Mouse (Mus musculus): Measurements from ENCODE around the gene Cma2. TPM values are rescaled to one million over a fixed set of nuclear protein-coding genes. Genes with fewer than 3 reads are reported as not detected.

Cma2 gene
- polyA plus RNA-seq, 1 experiment from 2014 or later = not detected

DNA sequence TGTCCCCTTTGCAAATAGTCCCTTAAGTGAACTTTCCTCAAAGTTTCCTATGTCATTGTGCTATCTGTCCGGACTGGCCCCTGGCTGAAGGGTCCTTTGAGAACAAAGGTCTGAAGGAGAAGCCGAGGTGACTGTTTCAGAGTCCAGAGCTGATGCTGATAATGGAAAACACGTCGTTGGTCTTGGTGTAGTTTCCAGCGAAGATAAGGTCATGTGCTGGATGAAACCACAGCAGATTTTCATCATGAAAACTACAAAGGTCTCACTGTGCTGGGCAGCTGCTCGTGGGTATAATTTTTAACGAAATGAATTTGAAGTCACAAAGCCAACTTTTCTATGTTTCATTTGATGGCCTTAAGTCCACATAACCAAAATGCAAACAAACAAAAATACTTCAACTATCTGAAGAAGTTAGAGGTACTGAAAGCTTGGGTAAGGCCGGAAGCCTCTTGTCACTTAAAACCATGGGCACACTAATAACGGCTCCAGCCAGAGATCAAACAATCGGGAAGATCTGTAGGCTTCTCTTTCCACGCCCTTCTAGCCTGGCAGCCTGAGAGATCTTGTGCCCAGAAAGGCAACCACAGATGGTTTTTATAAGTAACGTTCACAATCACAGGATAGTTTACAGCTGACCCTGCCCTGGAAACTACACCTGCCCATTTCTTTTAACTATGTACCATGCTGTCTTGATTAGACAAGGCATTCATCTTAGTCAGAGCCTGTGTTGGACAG lies 21.4 kb upstream of the Cma2 start:
- ATAC-seq = no peak
- WGBS (ENCODE audit: insufficient replicate concordance) = 46% methylated on average over 12 of the region's 12 CpGs
- Histone ChIP-seq H3K4me1 (ENCODE audit: insufficient read depth) (no peaks in the 10 kb centered on the region), H3K9ac (replicated peaks) (no peak overlapping the region), H3K27ac (ENCODE audit: low read depth) (no peak overlapping the region), H3K4me2 (ENCODE audit: low read depth, low read length) (no peak overlapping the region), H3K36me3 (replicated peaks; ENCODE audit: insufficient read depth, low read length) (no peaks in the 10 kb centered on the region), H3K27me3 (ENCODE audit: insufficient read depth, low read length) (no peaks in the 10 kb centered on the region), H3K9me3 (ENCODE audit: low read length) (no peaks in the 10 kb centered on the region), H3K4me3 (ENCODE audit: low read depth, low read length) (no peak overlapping the region)
- no peak for DNase-seq
- no peak; the same call in 1 of the 2 replicates for TF ChIP-seq EP300 (IDR thresholded peaks at IDR 0.05; ENCODE audit: low read depth)
- TF ChIP-seq CTCF (IDR thresholded peaks at IDR 0.05; ENCODE audit: low read depth) = no peak

DNA sequence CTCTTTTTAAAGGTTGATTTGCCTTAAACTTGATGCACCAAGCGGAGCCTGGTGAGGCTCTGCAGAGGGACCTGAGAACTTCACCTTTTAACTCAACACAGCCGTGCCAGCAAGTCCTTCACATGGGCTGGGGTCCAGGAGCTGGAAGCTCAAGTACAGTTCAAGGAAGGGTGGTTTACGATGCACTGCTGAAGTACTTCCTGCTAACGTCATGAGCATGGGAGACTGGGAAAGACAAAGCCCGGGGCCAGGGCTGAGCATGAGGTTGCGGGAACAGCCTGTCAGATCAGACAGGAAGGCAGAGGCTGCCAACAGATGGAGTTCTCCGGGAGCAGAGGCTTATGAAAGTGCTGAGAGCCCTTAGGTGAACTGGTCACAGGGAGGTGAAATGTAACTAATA lies 17.2 kb upstream of the Cma2 start:
- Histone ChIP-seq H3K27ac (ENCODE audit: low read depth) (no peak overlapping the region), H3K9me3 (ENCODE audit: low read length) (no peaks in the 10 kb centered on the region), H3K4me1 (ENCODE audit: insufficient read depth) (no peaks in the 10 kb centered on the region), H3K4me2 (ENCODE audit: low read depth, low read length) (no peak overlapping the region), H3K36me3 (replicated peaks; ENCODE audit: insufficient read depth, low read length) (no peaks in the 10 kb centered on the region), H3K4me3 (ENCODE audit: low read depth, low read length) (no peak overlapping the region), H3K27me3 (ENCODE audit: insufficient read depth, low read length) (no peaks in the 10 kb centered on the region), H3K9ac (replicated peaks) (no peak overlapping the region)
- WGBS (ENCODE audit: insufficient replicate concordance) = 42% methylated on average over 7 of the region's 7 CpGs
- TF ChIP-seq EP300 (IDR thresholded peaks at IDR 0.05; ENCODE audit: low read depth) (no peak), CTCF (IDR thresholded peaks at IDR 0.05; ENCODE audit: low read depth) (no peak)
- DNase-seq (no peak), ATAC-seq (peak; percentile 29; the same call in 1 of the 2 replicates)

DNA sequence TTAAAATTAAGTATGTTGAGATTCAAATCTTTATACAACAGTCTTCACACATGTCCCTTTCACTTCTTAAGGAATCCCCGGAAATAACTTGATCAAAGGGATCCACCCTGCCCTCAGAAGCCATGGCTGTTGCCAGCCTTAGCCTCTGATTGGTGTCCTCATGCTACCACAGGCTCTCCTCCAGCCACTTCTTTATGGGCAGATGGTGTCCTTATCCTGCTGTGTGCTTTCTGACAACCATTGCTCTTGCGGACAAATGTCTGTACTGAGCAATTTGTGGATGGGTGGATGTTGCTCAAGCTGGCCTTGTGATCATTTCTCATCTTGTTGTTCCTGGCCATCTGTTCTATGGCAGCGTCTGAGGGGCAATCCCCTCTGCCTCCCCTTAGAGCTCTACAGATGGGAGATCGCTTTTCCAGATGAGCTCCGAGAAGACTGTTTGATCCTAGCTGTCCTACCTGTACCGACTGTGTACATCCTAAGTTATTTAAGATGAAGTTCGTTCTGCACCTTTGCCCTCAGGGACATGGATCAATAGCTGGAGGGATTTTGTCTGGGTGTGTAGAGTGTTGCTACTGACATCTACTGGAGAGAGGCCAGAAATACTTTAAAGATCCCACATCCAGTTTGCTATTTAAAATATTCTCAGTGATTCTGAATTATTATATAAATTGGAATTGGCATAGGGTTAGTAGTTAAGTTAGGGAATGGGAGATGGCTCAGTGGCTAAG lies 10.5 kb upstream of the Cma2 start:
- DNase-seq = peak; percentile 10
- TF ChIP-seq CTCF (IDR thresholded peaks at IDR 0.05; ENCODE audit: low read depth) (peak; percentile 46), EP300 (IDR thresholded peaks at IDR 0.05; ENCODE audit: low read depth) (no peak)
- no peak for ATAC-seq
- H3K27me3 ChIP-seq (ENCODE audit: insufficient read depth, low read length) = no peaks in the 10 kb centered on the region
- H3K9me3 ChIP-seq (ENCODE audit: low read length) = no peaks in the 10 kb centered on the region
- no peak overlapping the region for H3K27ac ChIP-seq (ENCODE audit: low read depth)
- H3K36me3 ChIP-seq (replicated peaks; ENCODE audit: insufficient read depth, low read length) = no peaks in the 10 kb centered on the region
- WGBS (ENCODE audit: insufficient replicate concordance) = 40% methylated on average over 7 of the region's 7 CpGs
- no peak overlapping the region for H3K4me2 ChIP-seq (ENCODE audit: low read depth, low read length)
- no peak overlapping the region for H3K4me3 ChIP-seq (ENCODE audit: low read depth, low read length)
- no peak overlapping the region for H3K9ac ChIP-seq (replicated peaks)
- no peaks in the 10 kb centered on the region for H3K4me1 ChIP-seq (ENCODE audit: insufficient read depth)

DNA sequence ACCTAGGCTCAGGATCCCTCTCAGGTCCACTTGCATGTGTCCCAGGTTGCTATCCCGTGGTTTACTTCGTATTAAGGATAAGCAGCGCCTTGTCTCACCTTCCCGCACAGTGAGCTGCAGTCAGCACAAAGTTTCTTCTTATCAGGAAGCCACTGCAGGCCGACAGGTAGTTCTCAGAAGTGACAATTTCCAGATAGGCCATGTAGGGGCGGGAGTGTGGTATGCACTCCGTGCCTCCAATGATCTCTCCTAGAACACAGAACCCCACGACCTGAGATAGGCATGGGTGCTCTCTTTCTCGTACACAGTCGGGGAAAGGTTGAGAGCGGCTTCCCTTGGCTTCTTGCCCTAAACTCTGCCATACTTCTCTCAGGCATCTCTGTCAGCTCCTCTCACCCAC lies 7.2 kb upstream of the Cma2 start:
- H3K36me3 ChIP-seq (replicated peaks; ENCODE audit: insufficient read depth, low read length) = no peaks in the 10 kb centered on the region
- no peaks in the 10 kb centered on the region for H3K27me3 ChIP-seq (ENCODE audit: insufficient read depth, low read length)
- no peak overlapping the region for H3K9ac ChIP-seq (replicated peaks)
- H3K4me2 ChIP-seq (ENCODE audit: low read depth, low read length) = no peak overlapping the region
- no peak overlapping the region for H3K4me3 ChIP-seq (ENCODE audit: low read depth, low read length)
- no peak for ATAC-seq
- TF ChIP-seq CTCF (IDR thresholded peaks at IDR 0.05; ENCODE audit: low read depth) (no peak), EP300 (IDR thresholded peaks at IDR 0.05; ENCODE audit: low read depth) (no peak)
- H3K9me3 ChIP-seq (ENCODE audit: low read length) = no peaks in the 10 kb centered on the region
- no peak overlapping the region for H3K27ac ChIP-seq (ENCODE audit: low read depth)
- DNase-seq = no peak
- 48% methylated on average over 11 of the region's 11 CpGs for WGBS (ENCODE audit: insufficient replicate concordance)
- H3K4me1 ChIP-seq (ENCODE audit: insufficient read depth) = no peaks in the 10 kb centered on the region

- no peaks in the 10 kb centered on the region for H3K9me3 ChIP-seq (ENCODE audit: low read length)
- no peak within 1 kb of the TSS for H3K27ac ChIP-seq (ENCODE audit: low read depth)
- no peaks in the 10 kb centered on the region for H3K36me3 ChIP-seq (replicated peaks; ENCODE audit: insufficient read depth, low read length)
- ATAC-seq (no peak), DNase-seq (no peak)
- no peaks in the 10 kb centered on the region for H3K27me3 ChIP-seq (ENCODE audit: insufficient read depth, low read length)
- H3K9ac ChIP-seq (replicated peaks) = no peak within 1 kb of the TSS
- TF ChIP-seq EP300 (IDR thresholded peaks at IDR 0.05; ENCODE audit: low read depth) (no peak), CTCF (IDR thresholded peaks at IDR 0.05; ENCODE audit: low read depth) (no peak)
- no peaks in the 10 kb centered on the region for H3K4me1 ChIP-seq (ENCODE audit: insufficient read depth)
- WGBS (ENCODE audit: insufficient replicate concordance) = 60% methylated on average over 4 of the region's 4 CpGs
- H3K4me3 ChIP-seq (ENCODE audit: low read depth, low read length) = no peak within 1 kb of the TSS
- no peak within 1 kb of the TSS for H3K4me2 ChIP-seq (ENCODE audit: low read depth, low read length)
Measured at GRCm38 (mm10) chr14:55944575-55944974, 6.2 kb upstream of the Cma2 start, which contains the start of gene Cma1. Gene Cma1, minus strand, starts transcription at chr14:55944675.

- no peaks in the 10 kb centered on the region for H3K27me3 ChIP-seq (ENCODE audit: insufficient read depth, low read length)
- no peak overlapping the region for H3K9ac ChIP-seq (replicated peaks)
- H3K9me3 ChIP-seq (ENCODE audit: low read length) = no peaks in the 10 kb centered on the region
- ATAC-seq (no peak), DNase-seq (no peak)
- no peak for TF ChIP-seq EP300 (IDR thresholded peaks at IDR 0.05; ENCODE audit: low read depth)
- TF ChIP-seq CTCF (IDR thresholded peaks at IDR 0.05; ENCODE audit: low read depth) = no peak
- H3K4me2 ChIP-seq (ENCODE audit: low read depth, low read length) = no peak overlapping the region
- 36% methylated on average over 2 of the region's 2 CpGs for WGBS (ENCODE audit: insufficient replicate concordance)
- H3K27ac ChIP-seq (ENCODE audit: low read depth) = no peak overlapping the region
- H3K4me3 ChIP-seq (ENCODE audit: low read depth, low read length) = no peak overlapping the region
- no peaks in the 10 kb centered on the region for H3K36me3 ChIP-seq (replicated peaks; ENCODE audit: insufficient read depth, low read length)
- H3K4me1 ChIP-seq (ENCODE audit: insufficient read depth) = no peaks in the 10 kb centered on the region
Measured at GRCm38 (mm10) chr14:55946269-55946969, 4.4 kb upstream of the Cma2 start.

Data from liver, postnatal 0 days (tissue).